1 mouse cellular context compared by ENCODE assay signal in genomic region chr13:3530451-3530850, GRCm38 (mm10).
TF ChIP-seq lines count a peak whose summit lies in the region.

No protein-coding gene starts in this region.

TF ChIP-seq in MEL, 35 proteins besides CTCF, POLR2A, EP300 and RAD21 (continued from another document):
- TF ChIP-seq BHLHE40 (IDR thresholded peaks at IDR 0.05; ENCODE audit: borderline replicate concordance, low read depth, low read length) (no peak), TBP (IDR thresholded peaks at IDR 0.05; ENCODE audit: low read depth, low read length) (no peak), ZKSCAN1 (IDR thresholded peaks at IDR 0.05; ENCODE audit: low read depth, low read length) (no peak), KAT2A (conservative IDR thresholded peaks at IDR 0.05; ENCODE audit: low read depth, low read length) (no peak), GABPA (IDR thresholded peaks at IDR 0.05; ENCODE audit: low read depth, low read length) (no peak)
